Comparison of ENCODE assay signal across 14 mouse cellular contexts in genomic region chr8:125556706-125557105, GRCm38 (mm10). TPM values are rescaled to one million over a fixed set of nuclear protein-coding genes. Genes with fewer than 3 reads are reported as not detected.
DNase-seq lines count a peak whose midpoint lies in the region; ATAC-seq and TF ChIP-seq lines count a peak whose summit lies in the region.
"Had no signal": no experiment of that assay in that cellular context is flagged by ENCODE, and none has a peak within 500 bp of the region (broad histone marks: within the 10 kb centered on the region; RNA-seq: fewer than 3 reads in every experiment).

No protein-coding gene starts in this region.

- no peak for ATAC-seq in heart, embryonic 11.5 days (replicated peaks; ENCODE audit: insufficient number of reproducible peaks, low FRiP score, low TSS enrichment)
- peak; percentile 18 for ATAC-seq in lung, postnatal 0 days
- peak; percentile 6; the same call in 1 of the 2 replicates for ATAC-seq in intestine, embryonic 15.5 days
- ATAC-seq in stomach, embryonic 15.5 days (ENCODE audit: insufficient read depth, low FRiP score, low read depth): no peak
- ATAC-seq: forebrain, embryonic 16.5 days; midbrain, embryonic 16.5 days had no signal

- H3K36me3 ChIP-seq in heart, embryonic 11.5 days (ENCODE audit: control insufficient read depth, insufficient read depth, low read length): no peaks in the 10 kb centered on the region
- H3K36me3 ChIP-seq in lung, postnatal 0 days (ENCODE audit: insufficient read depth, low read length): no peaks in the 10 kb centered on the region
- no peaks in the 10 kb centered on the region for H3K36me3 ChIP-seq in intestine, embryonic 15.5 days
- no peaks in the 10 kb centered on the region for H3K36me3 ChIP-seq in stomach, embryonic 15.5 days
- H3K36me3 ChIP-seq: neural tube, embryonic 15.5 days had no signal

- no peak for DNase-seq in heart, adult 9 months (ENCODE audit: low spot score in 2 of 2)
- DNase-seq in lung, postnatal 0 days (ENCODE audit: low spot score): peak; percentile 59
- no peak for DNase-seq in lung, adult 18-20 months
- DNase-seq in spleen, postnatal 4 days (ENCODE audit: low spot score in 2 of 2): no peak
- no peak for DNase-seq in T-cell, adult 2 months (ENCODE audit: low spot score)
- DNase-seq: right cerebral cortex, postnatal 25 days had no signal

- H3K27me3 ChIP-seq in heart, embryonic 11.5 days (ENCODE audit: control insufficient read depth, insufficient read depth, low read length): no peaks in the 10 kb centered on the region
- H3K27me3 ChIP-seq in lung, postnatal 0 days (replicated peaks; ENCODE audit: insufficient read depth, low read length): no peaks in the 10 kb centered on the region
- H3K27me3 ChIP-seq in intestine, embryonic 15.5 days (replicated peaks): no peaks in the 10 kb centered on the region
- H3K27me3 ChIP-seq in stomach, embryonic 15.5 days (replicated peaks): no peaks in the 10 kb centered on the region
- H3K27me3 ChIP-seq: neural tube, embryonic 15.5 days had no signal

- H3K4me1 ChIP-seq in heart, embryonic 11.5 days (ENCODE audit: control insufficient read depth, insufficient read depth, low read length): peaks cover 72% of the 10 kb centered on the region
- H3K4me1 ChIP-seq in lung, postnatal 0 days (ENCODE audit: insufficient read depth, low read depth, low read length): peaks cover 39% of the 10 kb centered on the region
- H3K4me1 ChIP-seq in intestine, embryonic 15.5 days (replicated peaks): peaks cover 49% of the 10 kb centered on the region
- H3K4me1 ChIP-seq in stomach, embryonic 15.5 days: peaks cover 41% of the 10 kb centered on the region

- no peaks in the 10 kb centered on the region for H3K9me3 ChIP-seq in heart, embryonic 11.5 days (replicated peaks; ENCODE audit: control insufficient read depth, low read length)
- H3K9me3 ChIP-seq in lung, postnatal 0 days (ENCODE audit: low read length): no peaks in the 10 kb centered on the region
- H3K9me3 ChIP-seq in intestine, embryonic 15.5 days: no peaks in the 10 kb centered on the region
- no peaks in the 10 kb centered on the region for H3K9me3 ChIP-seq in stomach, embryonic 15.5 days
- H3K9me3 ChIP-seq: hindbrain, embryonic 10.5 days; neural tube, embryonic 15.5 days had no signal

- no peak for TF ChIP-seq EP300 in lung, postnatal 0 days (IDR thresholded peaks at IDR 0.05)

- H3K9ac ChIP-seq in heart, embryonic 11.5 days (ENCODE audit: low read depth, low read length): peak overlapping the region; percentile 50
- no peak overlapping the region for H3K9ac ChIP-seq in lung, postnatal 0 days (replicated peaks; ENCODE audit: low read depth)
- no peak overlapping the region for H3K9ac ChIP-seq in intestine, embryonic 15.5 days
- H3K9ac ChIP-seq in stomach, embryonic 15.5 days: no peak overlapping the region
- H3K9ac ChIP-seq: neural tube, embryonic 15.5 days had no signal

- H3K27ac ChIP-seq in heart, embryonic 11.5 days (ENCODE audit: low read depth, low read length): peak overlapping the region; percentile 91
- peak overlapping the region; percentile 65 for H3K27ac ChIP-seq in lung, postnatal 0 days (ENCODE audit: low read length)
- no peak overlapping the region; the same call in 1 of the 2 replicates for H3K27ac ChIP-seq in intestine, embryonic 15.5 days
- H3K27ac ChIP-seq in stomach, embryonic 15.5 days: peak overlapping the region; percentile 70; the same call in 1 of the 2 replicates
- H3K27ac ChIP-seq: hindbrain, embryonic 10.5 days; layer of hippocampus, adult 2 months had no signal

- H3K4me3 ChIP-seq in heart, embryonic 11.5 days (ENCODE audit: low read depth, low read length): no peak overlapping the region
- H3K4me3 ChIP-seq in lung, postnatal 0 days (ENCODE audit: low read depth, low read length): no peak overlapping the region
- no peak overlapping the region for H3K4me3 ChIP-seq in intestine, embryonic 15.5 days (replicated peaks)
- H3K4me3 ChIP-seq in stomach, embryonic 15.5 days (replicated peaks): no peak overlapping the region
- H3K4me3 ChIP-seq: hindbrain, embryonic 10.5 days; layer of hippocampus, adult 2 months; neural tube, embryonic 15.5 days had no signal

- H3K4me2 ChIP-seq in heart, embryonic 11.5 days: peak overlapping the region; percentile 58
- 0 out of 2 replicates have a peak overlapping the region, but pooled peaks have one; percentile 27 for H3K4me2 ChIP-seq in lung, postnatal 0 days (replicated peaks; ENCODE audit: low read depth, low read length)
- no peak overlapping the region for H3K4me2 ChIP-seq in intestine, embryonic 15.5 days (replicated peaks)
- 0 out of 2 replicates have a peak overlapping the region, but pooled peaks have one; percentile 7 for H3K4me2 ChIP-seq in stomach, embryonic 15.5 days
- H3K4me2 ChIP-seq: neural tube, embryonic 15.5 days had no signal

- TF ChIP-seq CTCF in lung, postnatal 0 days (IDR thresholded peaks at IDR 0.05): no peak

- 75% methylated on average over 5 of the region's 5 CpGs for WGBS in heart, embryonic 11.5 days (ENCODE audit: insufficient replicate concordance)
- 52% methylated on average over 5 of the region's 5 CpGs for WGBS in lung, postnatal 0 days
- WGBS in intestine, embryonic 15.5 days: 69% methylated on average over 5 of the region's 5 CpGs
- 66% methylated on average over 5 of the region's 5 CpGs for WGBS in stomach, embryonic 15.5 days

RNA-seq across cellular contexts. Expression of gene Sipa1l2, which starts 12.9 kb away (rescaled TPM):
- 16.8 and 19.4 TPM in 2 replicates for polyA plus RNA-seq in heart, embryonic 11.5 days (2014; fragmentation: Nextera tagmentation; extraction: Ambion mirVana)
- 9.4 and 11.1 TPM in 2 replicates for polyA plus RNA-seq in lung, postnatal 0 days (2015; fragmentation: Nextera tagmentation; extraction: Ambion mirVana)
- 7.4 and 7.6 TPM in 2 replicates for polyA plus RNA-seq in intestine, embryonic 15.5 days (2015; fragmentation: Nextera tagmentation; extraction: Ambion mirVana)
- polyA plus RNA-seq in stomach, embryonic 15.5 days (2015; fragmentation: Nextera tagmentation; extraction: Ambion mirVana): 8.3 and 9.7 TPM in 2 replicates

Comparison
In these comparisons a context has a peak if more than half of its experiments do, and no peak if none do; other contexts are left out.
1. ATAC-seq: peak in lung, postnatal 0 days (single experiment) and intestine, embryonic 15.5 days (single experiment); none in heart, embryonic 11.5 days (single experiment) and stomach, embryonic 15.5 days (single experiment).